Mouse (Mus musculus): ENCODE measurements around the gene Gm5767.

GRCm38 (mm10) chr16:8656256-8656655 is 24.3 kb upstream of the Gm5767 start:
- no peak for TF ChIP-seq EP300 (IDR thresholded peaks at IDR 0.05; ENCODE audit: insufficient read depth, low read depth, low read length)
- TF ChIP-seq CTCF (IDR thresholded peaks at IDR 0.05), result peak; percentile 17; the same call in 1 of the 2 replicates

Measured in heart, adult 2 months (tissue).